ENCODE assay signal across 9 mouse cellular contexts in genomic region chr7:71023946-71024610, GRCm38 (mm10).
A peak's percentile ranks its signal among the peaks of the same experiment; 100 is the strongest.
DNase-seq lines count a peak whose midpoint lies in the region; ATAC-seq lines count a peak whose summit lies in the region.
"Had no signal": no experiment of that assay in that cellular context is flagged by ENCODE, and none has a peak within 500 bp of the region (broad histone marks: within the 10 kb centered on the region; RNA-seq: fewer than 3 reads in every experiment).

No protein-coding gene starts in this region.

- H3K9me3 ChIP-seq in kidney, embryonic 14.5 days (ENCODE audit: control insufficient read depth, low read length), result no peaks in the 10 kb centered on the region
- peaks cover 6% of the 10 kb centered on the region; the same call in 1 of the 2 replicates for H3K9me3 ChIP-seq in forebrain, embryonic 10.5 days
- peaks cover 4% of the 10 kb centered on the region; the same call in 1 of the 2 replicates for H3K9me3 ChIP-seq in intestine, embryonic 16.5 days (ENCODE audit: control insufficient read depth, low read length)
- H3K9me3 ChIP-seq in midbrain, embryonic 16.5 days (replicated peaks; ENCODE audit: control insufficient read depth, low read length, poor library complexity, severe bottlenecking), result 0 out of 2 replicates have a peak, but pooled peaks cover 3% of the 10 kb centered on the region

- no peaks in the 10 kb centered on the region for H3K27me3 ChIP-seq in kidney, embryonic 14.5 days (ENCODE audit: control insufficient read depth, insufficient read depth, low read length)
- H3K27me3 ChIP-seq in forebrain, embryonic 10.5 days (ENCODE audit: poor library complexity, severe bottlenecking), result peaks cover 23% of the 10 kb centered on the region
- no peaks in the 10 kb centered on the region for H3K27me3 ChIP-seq in intestine, embryonic 16.5 days (replicated peaks; ENCODE audit: control insufficient read depth, insufficient read depth, low read length)
- no peaks in the 10 kb centered on the region for H3K27me3 ChIP-seq in midbrain, embryonic 16.5 days (ENCODE audit: control insufficient read depth, insufficient read depth, low read depth, low read length)

- H3K4me2 ChIP-seq in kidney, embryonic 14.5 days (replicated peaks; ENCODE audit: low read depth, low read length), result peak overlapping the region; percentile 50
- H3K4me2 ChIP-seq in intestine, embryonic 16.5 days (ENCODE audit: low read depth, low read length), result peak overlapping the region; percentile 55
- H3K4me2 ChIP-seq in midbrain, embryonic 16.5 days (ENCODE audit: low read length), result peak overlapping the region; percentile 86

- ATAC-seq in kidney, embryonic 14.5 days (ENCODE audit: low FRiP score, low TSS enrichment), result peak; percentile 85; the same call in 1 of the 2 replicates
- no peak for ATAC-seq in intestine, embryonic 16.5 days
- 0 out of 2 replicates have a peak, but pooled peaks have one; percentile 21 for ATAC-seq in midbrain, embryonic 16.5 days
- no peak for ATAC-seq in megakaryocyte progenitor cell, adult 5-6 weeks (replicated peaks; ENCODE audit: poor library complexity)

- H3K9ac ChIP-seq in kidney, embryonic 14.5 days (ENCODE audit: low read depth, low read length), result peak overlapping the region; percentile 38; the same call in 1 of the 2 replicates
- no peak overlapping the region for H3K9ac ChIP-seq in intestine, embryonic 16.5 days (ENCODE audit: low read depth, low read length)
- H3K9ac ChIP-seq in midbrain, embryonic 16.5 days (ENCODE audit: low read depth, low read length), result peak overlapping the region; percentile 66

- H3K36me3 ChIP-seq in kidney, embryonic 14.5 days (ENCODE audit: control insufficient read depth, insufficient read depth, low read length), result no peaks in the 10 kb centered on the region
- no peaks in the 10 kb centered on the region for H3K36me3 ChIP-seq in forebrain, embryonic 10.5 days (replicated peaks)
- H3K36me3 ChIP-seq in intestine, embryonic 16.5 days (ENCODE audit: control insufficient read depth, insufficient read depth, low read length), result no peaks in the 10 kb centered on the region
- H3K36me3 ChIP-seq in midbrain, embryonic 16.5 days (ENCODE audit: control insufficient read depth, insufficient read depth, low read length), result no peaks in the 10 kb centered on the region

- WGBS in kidney, embryonic 14.5 days, result 6% methylated on average over 9 of the region's 9 CpGs
- WGBS in forebrain, embryonic 10.5 days, result 25% methylated on average over 9 of the region's 9 CpGs
- 8% methylated on average over 9 of the region's 9 CpGs for WGBS in intestine, embryonic 16.5 days
- 19% methylated on average over 9 of the region's 9 CpGs for WGBS in midbrain, embryonic 16.5 days

- DNase-seq in kidney, adult 11 months, result no peak
- peak; percentile 15 for DNase-seq in forebrain, embryonic 10.5 days (ENCODE audit: extremely low spot score, low spot score)
- DNase-seq in frontal cortex, adult 2 months (ENCODE audit: extremely low spot score in 1 of 2, low spot score in 1 of 2), result no peak
- DNase-seq in spleen, postnatal 36 days (ENCODE audit: low spot score in 2 of 2), result no peak
- DNase-seq: adrenal gland, postnatal 36 days had no signal

- peak overlapping the region; percentile 32 for H3K4me3 ChIP-seq in kidney, embryonic 14.5 days (ENCODE audit: low read length)
- H3K4me3 ChIP-seq in forebrain, embryonic 10.5 days, result peak overlapping the region; percentile 42
- peak overlapping the region; percentile 29; the same call in 1 of the 2 replicates for H3K4me3 ChIP-seq in intestine, embryonic 16.5 days (ENCODE audit: low read length)
- peak overlapping the region; percentile 41 for H3K4me3 ChIP-seq in midbrain, embryonic 16.5 days (ENCODE audit: low read depth, low read length)

- H3K27ac ChIP-seq in kidney, embryonic 14.5 days (ENCODE audit: low read depth, low read length), result peak overlapping the region; percentile 64; the same call in 1 of the 2 replicates
- peak overlapping the region; percentile 80 for H3K27ac ChIP-seq in forebrain, embryonic 10.5 days
- no peak overlapping the region for H3K27ac ChIP-seq in intestine, embryonic 16.5 days (ENCODE audit: low read length)
- H3K27ac ChIP-seq in midbrain, embryonic 16.5 days (ENCODE audit: low read length), result no peak overlapping the region

- peaks cover 6% of the 10 kb centered on the region for H3K4me1 ChIP-seq in kidney, embryonic 14.5 days (ENCODE audit: control insufficient read depth, insufficient read depth, low read length)
- H3K4me1 ChIP-seq in forebrain, embryonic 10.5 days, result peaks cover 25% of the 10 kb centered on the region
- H3K4me1 ChIP-seq in intestine, embryonic 16.5 days (ENCODE audit: control insufficient read depth, insufficient read depth, low read length), result peaks cover 7% of the 10 kb centered on the region
- peaks cover 8% of the 10 kb centered on the region; the same call in 1 of the 2 replicates for H3K4me1 ChIP-seq in midbrain, embryonic 16.5 days (ENCODE audit: control insufficient read depth, insufficient read depth, low read length)

Comparison
In these comparisons a context has a peak if more than half of its experiments do, and no peak if none do; other contexts are left out.
1. ATAC-seq: peak in kidney, embryonic 14.5 days (single experiment) and midbrain, embryonic 16.5 days (single experiment); none in intestine, embryonic 16.5 days (single experiment) and megakaryocyte progenitor cell, adult 5-6 weeks (single experiment).
2. H3K27ac ChIP-seq: peak in kidney, embryonic 14.5 days (single experiment) and forebrain, embryonic 10.5 days (single experiment); none in intestine, embryonic 16.5 days (single experiment) and midbrain, embryonic 16.5 days (single experiment).
3. Peak in every context shown above with its lines, with median percentiles within 50 percentile points of each other: H3K4me2 ChIP-seq and H3K4me3 ChIP-seq.